Mouse (Mus musculus): ENCODE results near the gene Spata31. TPM values are rescaled to one million over a fixed set of nuclear protein-coding genes. Genes with fewer than 3 reads are reported as not detected.

Gene Spata31
- total RNA-seq (2023) = not detected

DNA sequence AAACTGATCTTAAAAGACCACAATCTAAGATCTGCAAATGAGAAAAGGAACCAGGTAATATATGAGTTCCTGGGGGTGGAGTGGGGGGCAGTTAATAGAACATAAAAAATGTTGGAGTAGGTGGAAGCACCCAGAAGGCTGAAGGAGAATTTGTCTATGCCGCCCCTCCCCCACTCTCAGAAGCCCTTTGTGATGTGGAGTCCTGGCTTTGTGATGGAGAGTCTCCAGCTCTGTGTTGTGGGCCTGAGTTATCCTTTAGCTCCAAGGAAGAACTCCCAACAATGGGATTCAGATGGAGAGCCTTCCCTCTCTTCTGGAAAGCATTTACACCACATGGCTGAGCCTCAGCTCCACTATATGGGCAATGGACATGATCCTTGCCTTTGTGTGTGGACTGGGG is at the start of gene Spata31:
Gene Spata31, plus strand, starts transcription at position 216 of the 400 bp plus-strand sequence.

DNA sequence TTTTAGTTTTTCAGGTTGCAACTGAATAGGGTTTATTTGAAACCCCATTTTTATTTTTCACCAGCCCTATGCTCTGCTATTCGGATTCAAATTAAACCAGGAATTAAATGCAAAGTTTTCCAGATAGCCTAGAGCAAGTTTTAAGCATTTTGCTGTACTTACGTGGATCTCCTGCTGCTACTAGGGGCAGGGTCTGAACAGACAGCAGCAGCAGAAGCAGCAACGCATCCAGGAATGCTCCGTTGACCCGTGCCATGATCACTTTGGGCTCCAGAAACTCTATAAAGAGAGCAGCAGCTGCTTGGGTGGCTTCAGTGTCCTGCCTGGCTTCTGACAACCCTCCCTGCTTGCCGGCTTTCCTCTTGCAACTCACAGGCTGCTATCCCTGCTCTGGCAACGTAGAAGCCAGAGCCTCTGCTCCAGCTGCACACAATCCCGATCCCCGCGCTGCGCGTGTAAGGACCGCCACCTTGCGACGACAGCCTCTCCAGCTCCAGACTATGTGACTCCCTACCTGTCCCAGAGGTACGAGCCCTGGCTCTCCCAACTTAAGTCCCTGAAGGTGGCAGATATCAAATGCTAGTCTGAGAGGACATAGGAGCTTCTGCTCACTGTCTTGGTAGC is 13.5 kb upstream of the Spata31 start, which contains the start of gene Cntnap3:
Gene Cntnap3, minus strand, starts transcription at position 371 of the 624 bp plus-strand sequence.

Other genes starting within 250 kb of the Spata31 start
- gene Cntnap3, start 13.5 kb upstream of the Spata31 start, total RNA-seq (2023) = not detected
- gene Spata31d1c, start 115.7 kb downstream of the Spata31 start, total RNA-seq (2023) = not detected
- under 1 TPM in 1 of 2 experiments, not detected in 1; 0.44 TPM for gene Prss47, start 135.4 kb downstream of the Spata31 start, total RNA-seq (2023)
- 100 to 1,000 TPM; 173 to 177 TPM for gene Mfsd14b, start 195.6 kb downstream of the Spata31 start, total RNA-seq (2023)
- not detected for gene Olfr465-ps1, start 220.7 kb downstream of the Spata31 start, total RNA-seq (2023)
- gene Olfr466, start 232.8 kb downstream of the Spata31 start, total RNA-seq (2023) = not detected

Data from neutrophil, adult 83 days (primary cell).